ENCODE assay signal across 13 mouse cellular contexts in the genomic region with DNA sequence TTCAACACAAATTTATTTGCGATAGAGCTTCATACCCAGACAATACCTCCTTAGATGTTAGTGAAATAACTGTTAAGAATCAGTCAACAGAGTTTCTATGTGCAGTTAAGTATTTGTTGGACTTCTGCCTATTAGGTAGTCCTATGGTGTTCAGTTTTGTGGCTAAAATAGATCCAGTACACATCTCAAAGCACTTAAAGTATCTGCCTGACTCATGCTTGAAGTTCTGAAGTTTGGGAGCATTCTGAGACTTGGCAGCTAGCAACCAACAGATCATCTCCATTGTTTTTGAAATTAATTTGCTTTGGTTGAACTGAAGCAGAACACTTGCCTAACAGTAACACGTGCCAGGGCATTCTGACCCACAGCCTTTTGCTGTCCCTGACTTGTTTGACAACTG. TPM values are rescaled to one million over a fixed set of nuclear protein-coding genes. Genes with fewer than 3 reads are reported as not detected.
DNase-seq lines count a peak whose midpoint lies in the region; ATAC-seq lines count a peak whose summit lies in the region.
"Had no signal": no experiment of that assay in that cellular context is flagged by ENCODE, and none has a peak within 500 bp of the region (broad histone marks: within the 10 kb centered on the region; RNA-seq: fewer than 3 reads in every experiment).

No protein-coding gene starts in this region.

- H3K9ac ChIP-seq in heart, embryonic 14.5 days (ENCODE audit: low read length): peak overlapping the region; percentile 56; the same call in 1 of the 2 replicates
- no peak overlapping the region for H3K9ac ChIP-seq in lung, embryonic 15.5 days

- peaks cover 100% of the 10 kb centered on the region for H3K79me2 ChIP-seq in macrophage (ENCODE audit: inconsistent target)

- WGBS in heart, embryonic 14.5 days: 60% methylated on average over 2 of the region's 2 CpGs
- WGBS in lung, embryonic 15.5 days: 45% methylated on average over 2 of the region's 2 CpGs
- WGBS in macrophage (ENCODE audit: missing documents): 78% methylated on average over 1 of the region's 2 CpGs

- H3K4me3 ChIP-seq in heart, embryonic 14.5 days (ENCODE audit: control insufficient read depth in 1 of 2, insufficient read depth in 1 of 2, low read depth in 1 of 2, low read length in 2 of 2): no peak overlapping the region
- H3K4me3 ChIP-seq in lung, embryonic 15.5 days: no peak overlapping the region
- H3K4me3 ChIP-seq in macrophage (ENCODE audit: inconsistent target): no peak overlapping the region

- no peak for ATAC-seq in heart, embryonic 14.5 days (ENCODE audit: insufficient number of reproducible peaks, insufficient read depth, low FRiP score, low read depth)
- no peak for ATAC-seq in lung, embryonic 15.5 days (ENCODE audit: borderline replicate concordance, extremely low read depth, low FRiP score, low TSS enrichment)

- no peaks in the 10 kb centered on the region for H3K27me3 ChIP-seq in heart, embryonic 14.5 days (ENCODE audit: control insufficient read depth, insufficient read depth, low read length)
- H3K27me3 ChIP-seq in lung, embryonic 15.5 days: no peaks in the 10 kb centered on the region

- peak overlapping the region; percentile 79 for H3K4me2 ChIP-seq in heart, embryonic 14.5 days (ENCODE audit: low read length)
- peak overlapping the region; percentile 24; the same call in 1 of the 2 replicates for H3K4me2 ChIP-seq in lung, embryonic 15.5 days

- DNase-seq in heart, postnatal 4 days: no peak
- no peak for DNase-seq in lung, postnatal 25 days (ENCODE audit: low spot score)
- DNase-seq in adipocyte (ENCODE audit: low spot score): peak; percentile 53
- no peak for DNase-seq in layer of hippocampus, adult 9-11 months
- DNase-seq in spleen, postnatal 10 days (ENCODE audit: low spot score in 2 of 2): no peak
- DNase-seq: cerebellum, postnatal 14 days; kidney, postnatal 10 days; lung, postnatal 4 days; right cerebral cortex, adult 18-20 months; thymus, postnatal 25 days had no signal

- peak overlapping the region; percentile 73 to 90; a peak in 3 of 4 replicates for H3K27ac ChIP-seq in heart, embryonic 14.5 days (replicated peaks in 1 of 2; ENCODE audit: control insufficient read depth in 1 of 2, insufficient read depth in 1 of 2, low read depth in 2 of 2, low read length in 2 of 2)
- H3K27ac ChIP-seq in lung, embryonic 15.5 days: peak overlapping the region; percentile 78
- 0 out of 2 replicates have a peak overlapping the region, but pooled peaks have one; percentile 18 for H3K27ac ChIP-seq in macrophage

- H3K36me3 ChIP-seq in heart, embryonic 14.5 days (ENCODE audit: control insufficient read depth, insufficient read depth, low read length): no peaks in the 10 kb centered on the region
- 0 out of 2 replicates have a peak, but pooled peaks cover 3% of the 10 kb centered on the region for H3K36me3 ChIP-seq in lung, embryonic 15.5 days
- H3K36me3 ChIP-seq in macrophage (ENCODE audit: inconsistent target): peaks cover 12% of the 10 kb centered on the region; the same call in 1 of the 2 replicates

- no peaks in the 10 kb centered on the region for H3K9me3 ChIP-seq in heart, embryonic 14.5 days (ENCODE audit: control insufficient read depth, low read length)
- H3K9me3 ChIP-seq in lung, embryonic 15.5 days: no peaks in the 10 kb centered on the region

- peaks cover 9 to 58% of the 10 kb centered on the region in 2 experiments for H3K4me1 ChIP-seq in heart, embryonic 14.5 days (ENCODE audit: control insufficient read depth in 2 of 2, insufficient read depth in 2 of 2, low read length in 2 of 2)
- peaks cover 48% of the 10 kb centered on the region for H3K4me1 ChIP-seq in lung, embryonic 15.5 days

RNA-seq across cellular contexts. Expression of gene Mbnl1, which starts 59.2 kb away (rescaled TPM):
- polyA plus RNA-seq in heart, embryonic 14.5 days (2014; fragmentation: Nextera tagmentation; extraction: Ambion mirVana): 92.7 and 93.2 TPM in 2 replicates
- total RNA-seq in heart, postnatal 4 days (2021): 100 to 1,000 TPM; 155 to 163 TPM
- 168 and 169 TPM in 2 replicates for polyA plus RNA-seq in lung, embryonic 15.5 days (2015; fragmentation: Nextera tagmentation; extraction: Ambion mirVana)
- 1,000 to 10,000 TPM in 15 of 26 experiments, 100 to 1,000 TPM in 10, 10 to 100 TPM in 1; 83.6 to 1,534 (median 1,127) TPM for total RNA-seq in macrophage (2018; cell fraction: chromatin; rRNA removed)
- total RNA-seq in macrophage (2018; cell fraction: cytosol; rRNA removed): 100 to 1,000 TPM; 334 to 648 (median 462) TPM
- 1,000 to 10,000 TPM in 11 of 26 experiments, 100 to 1,000 TPM in 15; 271 to 1,882 (median 927) TPM for total RNA-seq in macrophage (2018; cell fraction: nucleus; rRNA removed)
- 311 to 412 TPM (median 370 TPM) in 3 replicates for polyA plus RNA-seq in macrophage (2018)

Comparison
In these comparisons a context has a peak if more than half of its experiments do, and no peak if none do; other contexts are left out.
1. H3K27ac ChIP-seq: peak in every context shown above with its lines; median percentile 82 in heart, embryonic 14.5 days; 78 in lung, embryonic 15.5 days; 18 in macrophage.